Mouse (Mus musculus) heart, embryonic 14.5 days (tissue): Measurements from ENCODE around the gene Extl1. TPM values are rescaled to one million over a fixed set of nuclear protein-coding genes. Genes with fewer than 3 reads are reported as not detected.

Experiments
- polyA plus RNA-seq: library from polyadenylated mRNA; unstranded; fragments of >200 nt; fragmentation: Nextera tagmentation; extraction: Ambion mirVana; gene quantifications from 2 replicates; pipeline ENCODE4 v1.2.1, GENCODE M21; 2014

The Extl1 gene
- polyA plus RNA-seq, 1 experiment from 2014 or later = 2.9 TPM

Other genes with a start within 250 kb of the Extl1 start
- gene Cep85, start 196.7 kb downstream of the Extl1 start, polyA plus RNA-seq = 35.4 and 37.0 TPM in 2 replicates
- not detected in 2 replicates for gene Gm7534, start 180.8 kb downstream of the Extl1 start, polyA plus RNA-seq
- gene Catsper4, start 156.5 kb downstream of the Extl1 start, polyA plus RNA-seq = not detected in 2 replicates
- gene Cnksr1, start 145.5 kb downstream of the Extl1 start, polyA plus RNA-seq = 0.57 and 0.62 TPM in 2 replicates
- gene E130218I03Rik, start 140.2 kb downstream of the Extl1 start, polyA plus RNA-seq = 0.20 TPM in 1 of 2 replicates, not detected in the other
- 8.6 and 9.1 TPM in 2 replicates for gene Zfp593, start 138.3 kb downstream of the Extl1 start, polyA plus RNA-seq
- not detected in 2 replicates for gene Gm30191, start 136.9 kb downstream of the Extl1 start, polyA plus RNA-seq
- gene Grrp1, start 129.7 kb downstream of the Extl1 start, polyA plus RNA-seq = 4.4 and 6.2 TPM in 2 replicates
- 13.5 and 15.3 TPM in 2 replicates for gene Pdik1l, start 96.0 kb downstream of the Extl1 start, polyA plus RNA-seq
- gene Trim63, start 68.7 kb downstream of the Extl1 start, polyA plus RNA-seq = 39.4 and 43.2 TPM in 2 replicates
- 0.08 and 0.11 TPM in 2 replicates for gene Slc30a2, start 40.7 kb downstream of the Extl1 start, polyA plus RNA-seq
- gene Pafah2, start 12.5 kb upstream of the Extl1 start, polyA plus RNA-seq = 11.1 and 12.8 TPM in 2 replicates
- gene Stmn1, start 84.5 kb upstream of the Extl1 start, polyA plus RNA-seq = 933 and 977 TPM in 2 replicates
- 4.2 and 4.6 TPM in 2 replicates for gene Paqr7, start 112.8 kb upstream of the Extl1 start, polyA plus RNA-seq
- gene Aunip, start 127.1 kb upstream of the Extl1 start, polyA plus RNA-seq = 2.3 and 3.2 TPM in 2 replicates
- 170 and 175 TPM in 2 replicates for gene Mtfr1l, start 151.5 kb upstream of the Extl1 start, polyA plus RNA-seq
- 41.5 and 43.6 TPM in 2 replicates for gene Selenon, start 168.3 kb upstream of the Extl1 start, polyA plus RNA-seq